Mouse (Mus musculus) brain, adult 2 months (tissue): ENCODE results near the gene Cpm.
"Not testable (repeated sequence)": the region's sequence is repeated elsewhere in the genome, so short reads cannot be mapped to it uniquely, and the experiment has no call there.

Experiments used
- DNase-seq: peaks from one replicate; pipeline ENCODE4 v3.0.0; 2011; ENCODE audit warnings: low read depth, low spot score

Gene Cpm

DNA sequence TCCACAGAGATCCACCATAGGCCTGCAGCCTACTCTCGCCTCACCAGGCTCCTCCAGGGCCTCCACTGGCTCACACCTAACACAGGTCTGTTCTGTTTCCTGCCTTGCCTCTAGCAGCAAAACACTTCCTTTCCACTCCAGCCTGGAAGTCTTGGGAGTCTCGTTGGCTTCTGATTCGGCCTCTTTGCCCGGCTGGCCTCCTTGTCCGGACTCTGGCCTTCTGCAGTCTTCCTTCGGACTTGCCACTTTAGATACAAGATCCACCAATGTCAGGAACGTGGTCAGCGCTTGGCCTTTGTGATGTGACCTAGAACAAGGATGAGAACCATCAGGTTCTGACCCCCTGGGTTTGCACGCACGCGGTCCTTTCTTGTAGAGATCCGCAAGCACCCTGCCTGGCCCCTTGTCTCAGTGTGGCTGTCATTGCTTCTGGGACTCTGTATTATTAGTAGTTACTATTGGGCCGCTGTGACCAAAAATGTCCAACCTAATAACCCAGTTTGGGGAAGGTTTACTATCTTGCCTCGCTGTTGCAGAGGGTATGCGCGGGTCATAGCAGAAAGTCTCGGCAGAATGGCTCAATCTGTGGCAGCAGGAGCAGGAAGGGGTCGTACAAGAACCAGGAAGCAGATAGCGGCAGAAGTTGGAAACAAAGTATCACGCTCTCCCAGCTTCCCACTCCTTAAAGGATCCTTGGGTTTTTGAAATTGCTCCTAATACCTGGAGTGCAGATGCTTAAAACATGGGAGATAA is 22.1 kb upstream of the Cpm start:
- DNase-seq: no peak

- no peak for DNase-seq
Observed at GRCm38 (mm10) chr10:117607804-117608279, 21.5 kb upstream of the Cpm start.

DNA sequence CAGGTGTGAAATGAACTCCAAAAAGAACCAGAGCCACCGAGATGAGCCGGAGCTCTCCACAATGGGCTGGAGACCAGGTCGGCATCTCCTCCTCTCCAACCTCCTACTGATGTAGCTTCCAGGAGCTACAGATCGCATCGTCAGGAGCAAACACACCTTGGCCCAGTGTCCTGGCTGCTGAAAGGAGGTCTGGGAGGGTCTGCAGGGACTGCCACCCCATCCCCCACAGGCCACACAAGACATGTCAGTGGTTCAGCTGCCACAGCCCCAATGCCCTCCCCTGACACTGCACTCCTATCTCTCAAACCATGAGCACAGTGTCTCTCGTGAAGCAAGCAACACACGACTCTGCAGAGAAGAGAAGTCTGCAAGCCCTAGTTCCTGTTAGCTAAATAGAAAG is 20.8 kb upstream of the Cpm start:
- DNase-seq: no peak

DNA sequence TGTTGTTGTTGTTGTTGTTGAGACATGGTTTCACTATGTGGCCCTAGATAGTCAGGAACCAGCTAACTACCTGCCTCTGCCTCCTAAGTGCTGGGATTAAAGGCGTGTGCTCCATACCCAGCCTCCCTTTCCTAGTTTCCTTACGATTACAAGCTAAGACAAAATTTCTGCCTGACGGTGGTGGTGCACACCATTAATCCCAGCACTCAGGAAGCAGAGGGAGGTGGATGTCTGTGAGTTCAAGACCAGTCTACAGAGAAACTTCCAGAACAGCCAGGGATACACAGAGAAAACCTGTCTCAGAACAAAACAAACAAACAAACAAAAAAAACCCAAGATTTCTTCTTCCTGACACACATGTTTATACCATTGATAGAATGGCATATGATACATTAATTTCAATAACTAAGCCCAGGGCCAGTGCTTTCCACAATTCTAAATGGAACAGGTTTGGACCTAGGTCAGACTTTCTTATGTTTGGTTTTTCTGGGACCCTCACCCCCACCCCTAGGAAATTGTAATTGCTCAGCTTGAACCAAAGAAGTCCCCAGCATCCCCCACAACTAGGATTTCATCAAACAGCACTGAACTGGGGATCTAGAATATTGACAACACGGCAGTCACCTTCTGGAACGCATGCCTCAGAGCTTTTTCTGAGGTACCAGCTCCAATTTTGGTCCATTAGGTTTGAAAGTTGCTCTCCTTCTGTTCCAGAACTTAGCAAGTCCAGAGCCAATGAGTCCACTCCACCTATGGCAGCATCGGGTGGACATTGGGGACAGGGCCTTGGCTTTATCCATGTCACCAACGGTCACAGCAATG is 20.1 kb upstream of the Cpm start:
- no peak for DNase-seq

DNA sequence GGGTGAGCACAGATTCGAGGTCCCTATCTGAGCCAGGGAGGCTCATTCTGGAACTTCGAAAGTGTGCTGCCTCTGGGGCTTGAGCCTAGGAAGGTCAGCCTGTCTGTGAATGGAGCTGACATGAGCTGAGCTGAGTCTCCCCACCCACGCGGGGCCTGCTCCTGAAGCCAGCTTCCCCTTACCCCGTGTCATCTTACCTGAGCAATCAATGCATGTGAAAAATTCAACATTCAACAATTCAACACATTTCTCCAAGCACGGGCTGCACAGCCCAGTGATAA is 19.6 kb upstream of the Cpm start:
- no peak for DNase-seq

GRCm38 (mm10) chr10:117610160-117610764 is 19.0 kb upstream of the Cpm start:
- DNase-seq: no peak

DNA sequence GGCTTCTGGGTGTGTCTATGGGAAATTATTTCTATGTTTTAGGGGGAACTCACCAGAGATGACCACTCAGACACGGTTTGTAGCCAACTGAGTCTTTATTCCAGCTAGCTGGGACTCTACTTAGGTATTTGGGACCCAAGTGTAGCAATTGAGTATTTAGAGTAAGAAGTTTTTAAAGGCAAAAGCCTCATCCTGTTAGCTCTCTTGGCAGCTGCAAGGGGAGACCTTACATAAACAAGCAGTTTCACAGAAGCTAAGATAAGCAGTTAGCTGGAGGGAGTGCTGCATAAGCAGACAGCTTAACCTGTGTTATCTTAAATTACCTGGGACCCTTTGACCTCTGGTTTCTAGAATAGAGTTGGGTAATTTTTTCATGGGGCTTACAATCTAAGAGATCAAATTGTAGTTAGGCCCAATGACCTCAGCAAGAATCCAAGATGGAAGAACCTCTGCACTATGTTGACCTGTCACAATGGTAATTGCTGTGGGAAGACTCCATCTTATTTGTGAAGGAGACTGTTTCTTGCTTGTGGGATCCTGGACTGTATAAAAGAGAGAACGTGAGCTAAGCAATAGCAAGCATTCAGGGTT is 18.4 kb upstream of the Cpm start:
- DNase-seq: no peak

DNA sequence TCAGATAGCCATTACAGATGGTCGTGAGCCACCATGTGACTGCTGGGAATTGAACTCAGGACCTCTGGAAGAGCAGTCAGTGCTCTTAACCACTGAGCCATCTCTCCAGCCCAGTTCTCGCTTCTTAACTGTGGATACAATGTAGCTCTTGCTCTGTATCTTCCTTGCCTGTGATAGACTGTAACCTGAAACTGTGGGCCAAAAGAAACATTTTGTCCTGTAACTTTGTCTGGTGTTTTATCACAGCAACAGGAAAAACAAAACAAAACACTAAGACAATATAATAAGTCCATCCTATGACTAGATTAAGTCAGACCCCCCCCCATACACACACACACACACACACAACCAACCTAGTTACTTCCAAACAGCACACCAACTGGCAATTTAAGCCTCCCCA is 17.8 kb upstream of the Cpm start:
- DNase-seq: no peak

DNA sequence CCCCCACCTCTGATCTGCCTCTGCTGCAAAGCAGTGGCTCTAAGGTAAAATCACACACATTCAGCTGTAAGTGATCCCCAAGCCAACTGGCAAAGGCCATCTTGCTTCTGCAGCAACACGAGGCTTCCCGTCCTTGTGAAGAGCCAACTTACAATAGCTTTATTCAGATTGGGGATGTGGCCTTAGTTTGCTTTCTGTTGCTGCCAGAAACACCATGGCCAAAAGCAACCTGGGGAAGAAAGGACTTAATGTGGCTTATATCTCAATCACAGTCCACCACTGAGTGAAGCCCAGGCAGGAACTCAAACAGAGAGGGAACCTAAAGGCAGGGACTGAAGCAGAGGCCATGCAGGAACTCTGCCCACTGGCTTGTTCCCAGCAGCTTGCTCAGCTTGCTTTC is 17.3 kb upstream of the Cpm start:
- DNase-seq: no peak

DNA sequence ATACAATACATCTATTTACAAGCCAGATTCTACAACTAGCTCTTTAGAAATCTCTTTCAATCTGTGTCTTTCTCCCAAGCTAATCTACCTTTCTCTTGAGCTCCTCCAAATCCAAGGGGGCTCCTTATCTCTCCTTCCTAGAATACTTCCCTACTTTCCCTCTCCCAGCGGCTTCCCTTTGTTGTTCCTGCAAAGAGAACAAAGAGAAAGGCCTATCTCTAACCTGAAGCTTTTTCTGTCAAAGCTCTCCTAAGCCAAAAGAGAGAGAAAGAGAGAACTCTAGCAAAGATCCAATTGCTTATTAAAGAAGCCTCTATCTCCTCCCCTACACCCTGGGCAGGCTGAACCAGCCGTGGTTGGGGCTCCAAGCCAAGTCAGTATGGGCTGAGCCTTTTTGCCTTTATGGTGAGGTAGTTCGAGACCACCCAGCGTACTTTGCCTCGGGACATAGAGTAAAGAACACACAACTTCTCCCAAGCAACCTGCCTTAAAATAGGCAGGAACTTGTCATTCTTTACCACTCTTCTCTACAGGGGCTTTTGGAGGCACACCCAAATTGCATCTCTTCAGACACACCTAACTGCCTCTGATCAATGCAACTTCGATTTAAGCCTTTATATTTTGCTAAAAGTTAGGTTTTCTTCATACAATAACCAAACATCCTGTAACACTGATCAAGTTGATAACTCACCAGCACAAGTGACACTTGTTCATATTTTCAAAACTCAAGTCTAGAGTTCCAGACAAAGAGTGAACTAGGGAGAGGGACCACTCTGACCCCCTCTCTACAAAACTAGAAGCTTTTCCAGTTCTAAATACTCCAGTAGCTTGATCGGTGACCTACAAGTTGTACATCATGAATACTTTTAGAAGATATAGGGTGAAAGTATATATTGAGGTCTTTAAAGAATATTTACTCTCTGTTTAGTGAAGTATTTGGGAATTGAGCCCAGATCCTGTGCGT is 16.4 kb upstream of the Cpm start:
- DNase-seq: no peak

DNA sequence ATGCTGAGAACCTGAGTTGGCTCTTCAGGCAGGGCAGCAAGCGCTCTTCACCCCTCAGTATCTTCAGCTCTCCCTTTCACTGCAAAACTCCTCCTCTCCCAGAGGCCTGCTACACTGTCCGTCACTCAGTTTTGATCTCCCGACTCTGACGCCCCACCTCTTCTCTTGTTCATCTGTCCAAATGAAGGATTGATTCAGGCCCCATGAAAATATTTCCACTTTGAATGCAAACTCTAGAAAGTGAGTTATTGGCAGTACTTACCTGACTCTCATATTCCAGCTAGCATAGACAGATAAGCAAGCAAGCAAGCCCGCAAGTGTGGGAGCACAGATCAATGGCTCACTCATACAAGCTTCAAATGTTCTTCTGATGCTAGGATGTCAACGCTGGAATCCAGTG is 15.3 kb upstream of the Cpm start:
- DNase-seq: no peak

GRCm38 (mm10) chr10:117614387-117614786 is 14.9 kb upstream of the Cpm start:
- no peak for DNase-seq

DNA sequence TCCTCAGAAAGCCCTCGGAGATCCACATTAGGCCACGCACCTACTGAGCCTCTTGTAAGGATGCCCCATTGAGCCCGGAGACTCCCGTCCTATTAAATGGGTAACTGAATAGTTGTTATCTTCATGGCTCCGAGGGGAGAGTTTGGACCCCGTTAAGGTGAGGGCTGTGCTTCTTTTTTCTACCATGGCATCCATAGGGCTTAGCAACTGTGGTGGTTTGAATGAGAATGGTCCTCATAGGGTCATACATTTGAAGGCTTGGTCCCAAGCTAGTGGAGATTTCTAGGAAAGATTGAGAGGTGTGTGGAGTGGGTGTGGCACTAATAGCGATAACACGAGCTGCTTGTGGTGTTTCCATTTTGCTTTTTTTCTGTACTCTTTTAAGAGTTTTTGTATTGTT is 14.1 kb upstream of the Cpm start:
- DNase-seq: no peak

- DNase-seq: no peak
Observed at GRCm38 (mm10) chr10:117615746-117616145, 13.6 kb upstream of the Cpm start.

GRCm38 (mm10) chr10:117616191-117616680 is 13.1 kb upstream of the Cpm start:
- DNase-seq: no peak

DNA sequence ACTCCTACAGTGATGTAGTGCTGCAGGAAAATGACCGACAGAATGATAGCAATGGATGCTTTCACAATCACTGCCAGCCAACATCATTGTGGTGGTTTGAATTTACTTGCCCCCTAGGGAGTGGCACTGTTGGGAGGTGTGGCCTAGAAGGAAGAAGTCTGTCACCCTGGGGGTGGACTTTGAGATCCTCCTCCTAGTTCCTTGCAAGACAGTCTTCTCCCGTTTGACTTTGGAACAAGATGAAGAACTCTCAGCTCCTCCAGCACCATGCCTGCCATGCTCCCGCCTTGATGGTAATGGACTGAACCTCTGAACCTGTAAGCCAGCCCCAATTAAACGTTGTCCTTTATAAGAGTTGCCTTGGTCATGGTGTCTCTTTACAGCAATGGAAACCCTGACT is 12.5 kb upstream of the Cpm start:
- not testable (repeated sequence) for DNase-seq

DNA sequence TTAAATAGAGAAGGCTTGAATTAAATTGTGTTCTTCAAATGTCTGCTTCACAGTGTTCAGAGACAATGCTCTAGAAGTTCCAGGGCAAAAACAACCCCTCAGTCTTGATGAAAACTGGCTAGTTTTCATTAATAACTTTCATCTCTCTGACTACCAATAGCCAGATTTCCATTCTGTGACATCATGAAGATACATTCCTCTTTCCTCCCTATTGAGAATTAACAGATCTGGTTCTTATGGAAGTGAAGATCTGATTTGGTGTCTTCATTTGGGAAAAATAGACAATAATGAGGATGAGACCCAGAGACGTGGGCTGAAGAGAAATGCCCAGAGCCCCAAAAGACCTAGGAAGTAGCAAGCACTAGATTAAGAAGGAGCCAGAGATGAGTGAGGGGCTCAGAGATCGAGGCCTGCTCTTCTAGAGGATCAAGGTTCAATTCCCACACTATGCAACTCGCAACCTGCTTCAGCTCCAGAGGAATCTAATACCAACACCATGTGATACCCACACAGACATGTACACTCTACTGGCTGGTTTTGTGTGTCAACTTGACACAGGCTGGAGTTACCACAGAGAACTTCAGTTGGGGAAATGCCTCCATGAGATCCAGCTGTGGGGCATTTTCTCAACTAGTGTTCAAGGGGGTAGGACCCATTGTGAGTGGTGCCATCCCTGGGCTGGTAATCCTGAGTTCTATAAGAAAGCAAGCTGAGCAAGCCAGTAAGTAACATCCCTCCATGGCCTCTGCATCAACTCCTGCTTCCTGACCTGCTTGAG is 11.5 kb upstream of the Cpm start:
- no peak for DNase-seq

GRCm38 (mm10) chr10:117619041-117619861 is 10.0 kb upstream of the Cpm start:
- no peak for DNase-seq

- no peak for DNase-seq
Observed at GRCm38 (mm10) chr10:117619862-117620179, 9.5 kb upstream of the Cpm start.

DNA sequence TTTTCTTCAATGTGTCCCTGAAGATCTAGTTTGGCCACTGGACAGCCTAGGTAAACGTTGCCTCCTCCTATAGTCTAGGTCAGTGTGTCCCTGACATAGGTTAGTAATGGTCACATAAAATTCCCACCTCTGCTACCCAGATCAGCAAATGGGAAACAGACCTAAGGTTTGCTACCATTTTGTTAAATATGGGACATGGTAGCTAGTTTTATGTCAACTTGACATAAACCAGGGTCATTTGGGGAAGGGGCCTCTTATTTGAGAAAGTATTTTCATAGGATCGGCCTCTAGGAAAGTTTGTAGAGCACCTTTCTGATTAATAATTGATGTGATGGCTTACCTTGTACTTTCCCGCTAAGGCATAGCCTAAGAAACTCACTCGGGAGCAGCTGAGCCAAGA is 8.8 kb upstream of the Cpm start:
- no peak for DNase-seq
